Mouse (Mus musculus) ES-Bruce4 (cell line): ENCODE measurements around the gene C2cd6.

ENCODE experiments used
- CTCF ChIP-seq: IDR thresholded peaks from one replicate; pipeline ENCODE4 v1.8.1; 2011; ENCODE audit warnings: low read depth, low read length
- EP300 ChIP-seq: IDR thresholded peaks from 2 replicates; pipeline ENCODE4 v1.6.1; 2011; ENCODE audit warnings: low read depth, low read length; ENCODE audit not compliant: insufficient read depth
- POLR2A ChIP-seq: IDR thresholded peaks from one replicate; pipeline ENCODE4 v1.8.1; 2011; ENCODE audit warnings: low read length; ENCODE audit not compliant: insufficient read depth

- TF ChIP-seq CTCF (no peak), POLR2A (no peak), EP300 (no peak)
Observed at GRCm38 (mm10) chr1:59056955-59057354, 37.7 kb downstream of the C2cd6 start.
